Mouse (Mus musculus) heart, adult 2 months (tissue): ENCODE results near the gene Med29. TPM values are rescaled to one million over a fixed set of nuclear protein-coding genes. Genes with fewer than 3 reads are reported as not detected.

Experiments used
- DNase-seq, 2 experiments: peaks; one replicate each; pipeline ENCODE4 v3.0.0; 2021
- H3K27ac ChIP-seq: fragments of 200-600 bp; 2 replicates; pipeline ENCODE4 v1.8.1; 2022
- H3K27me3 ChIP-seq: fragments of 200-500 bp; 2 replicates; pipeline ENCODE4 v1.6.1; 2012; ENCODE audit warnings: mild to moderate bottlenecking, low read length, inconsistent platforms, mixed read lengths; ENCODE audit not compliant: control insufficient read depth, insufficient read depth
- H3K36me3 ChIP-seq: fragments of 200-500 bp; 2 replicates; pipeline ENCODE4 v1.6.1; 2012; ENCODE audit warnings: low read length, inconsistent platforms; ENCODE audit not compliant: control insufficient read depth, insufficient read depth
- H3K4me1 ChIP-seq: fragments of 200-500 bp; 2 replicates; pipeline ENCODE4 v1.6.1; 2011; ENCODE audit warnings: low read length; ENCODE audit not compliant: control insufficient read depth, insufficient read depth
- H3K4me3 ChIP-seq: fragments of 200-600 bp; 2 replicates; pipeline ENCODE4 v1.8.1; 2022
- H3K79me2 ChIP-seq: fragments of 200-500 bp; replicated peaks from 2 replicates; pipeline ENCODE4 v1.6.1; 2012; ENCODE audit warnings: mild to moderate bottlenecking, inconsistent platforms, low read length, moderate library complexity, mixed read lengths; ENCODE audit not compliant: control insufficient read depth, insufficient read depth
- H3K9ac ChIP-seq: fragments of 200-500 bp; 2 replicates; pipeline ENCODE4 v1.6.1; 2012; ENCODE audit warnings: low read depth, mild to moderate bottlenecking, control low read depth, inconsistent platforms, low read length, mixed read lengths
- CTCF ChIP-seq: fragments of 200-600 bp; IDR thresholded peaks from 2 replicates; pipeline ENCODE4 v1.8.1; 2022; ENCODE audit warnings: antibody characterized with exemption, mild to moderate bottlenecking, moderate library complexity
- EP300 ChIP-seq: fragments of 200-500 bp; IDR thresholded peaks from 2 replicates; pipeline ENCODE4 v1.6.1; 2011; ENCODE audit warnings: low read depth, low read length, control low read depth; ENCODE audit not compliant: insufficient read depth
- POLR2A ChIP-seq: fragments of 200-500 bp; IDR thresholded peaks from 2 replicates; pipeline ENCODE4 v1.6.1; 2011; ENCODE audit warnings: mild to moderate bottlenecking, low read depth, low read length, control low read depth; ENCODE audit not compliant: insufficient read depth
- WGBS: fragments of 180-500 bp; shearing (Covaris S2); methylation state at CpG from one replicate; pipeline ENCODE4 v1.1.7; 2018; 5-methylcytosine and 5-hydroxymethylcytosine counted together
- intact Hi-C: fragments of 180-260 bp; cut with DNase I; formaldehyde crosslinking; loops from one replicate; pipeline ENCODE4 v1.15.1; 2025
- polyA plus RNA-seq: library from polyadenylated mRNA; depleted of rRNA; stranded (reverse); fragments of >200 nt; gene quantifications from 2 replicates; pipeline ENCODE4 v1.2.3, GENCODE M21; 2012
- total RNA-seq, 2 experiments: library from RNA; stranded (reverse); gene quantifications; 2 replicates each; pipeline ENCODE4 v1.2.3; 2021

Med29 gene
- total and polyA plus RNA-seq, 3 experiments: 20.8 to 48.8 (median 21.5) TPM

DNA sequence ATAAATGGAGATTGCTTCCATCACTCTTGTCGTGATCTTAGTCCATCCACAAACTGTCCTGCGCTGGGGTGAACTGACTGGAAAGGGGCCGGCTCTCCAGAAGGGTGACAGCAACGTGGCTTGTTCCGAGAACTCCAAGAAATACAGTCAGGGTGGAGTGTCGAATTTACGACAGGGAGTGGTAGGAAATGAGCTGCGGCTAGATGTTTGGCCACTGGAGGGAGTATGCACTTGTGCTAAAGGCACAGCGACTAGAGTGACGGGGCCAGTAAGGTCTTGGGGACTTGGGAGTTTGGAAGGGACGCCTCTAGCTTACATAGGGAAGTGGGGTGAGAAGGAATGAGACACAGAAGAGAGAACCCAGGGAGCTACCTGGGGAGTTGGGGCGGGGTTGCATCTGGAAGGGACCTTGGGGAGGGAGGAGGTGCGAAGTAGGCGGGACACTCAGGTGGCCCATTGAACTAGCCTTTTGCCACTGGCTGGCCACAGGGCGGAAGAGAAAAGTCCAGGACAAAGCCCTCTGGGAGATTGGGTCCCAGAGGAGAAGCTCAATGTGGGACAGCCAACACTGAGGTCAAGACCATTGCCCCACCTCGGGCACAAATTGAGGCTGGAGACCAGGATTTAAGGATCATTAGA is 44.5 kb upstream of the Med29 start, which contains the start of gene Gmfg:
Gmfg (plus strand) TSS at position 516 of the 639 bp plus-strand sequence.
- peak; percentile 51 for TF ChIP-seq CTCF
- no peak; the same call in none of the 2 replicates for TF ChIP-seq POLR2A

GRCm38 (mm10) chr7:28436271-28436904 is 43.9 kb upstream of the Med29 start:
- Histone ChIP-seq H3K27ac (peak overlapping the region; percentile 78), H3K79me2 (peaks cover 6% of the 10 kb centered on the region), H3K9ac (peak overlapping the region; percentile 83), H3K36me3 (peaks cover 31% of the 10 kb centered on the region), H3K4me3 (peak overlapping the region; percentile 66), H3K4me1 (peaks cover 2% of the 10 kb centered on the region), H3K27me3 (no peaks in the 10 kb centered on the region)
- intact Hi-C loops: no loop called here
- WGBS: under 1% methylated on average over 64 of the region's 64 CpGs
- peak; percentile 100 for DNase-seq
- TF ChIP-seq POLR2A (peak; percentile 63), EP300 (peak; percentile 49), CTCF (peak; percentile 78)

More for the DNA sequence above, 44.5 kb upstream of the Med29 start, which contains the start of gene Gmfg:
- DNase-seq: peak in 1 of 2 experiments; percentile 87
- Histone ChIP-seq H3K9ac (peak within 1 kb of the TSS; percentile 71), H3K4me3 (peak within 1 kb of the TSS; percentile 66), H3K27ac (peak within 1 kb of the TSS; percentile 78), H3K79me2 (peaks cover 6% of the 10 kb centered on the region), H3K4me1 (peaks cover 2% of the 10 kb centered on the region), H3K36me3 (peaks cover 24% of the 10 kb centered on the region), H3K27me3 (no peaks in the 10 kb centered on the region)
- 4% methylated on average over 16 of the region's 16 CpGs for WGBS
- intact Hi-C loops: no loop called here

- Histone ChIP-seq H3K36me3 (peaks cover 37% of the 10 kb centered on the region), H3K4me3 (peak overlapping the region; percentile 61), H3K4me1 (peaks cover 3% of the 10 kb centered on the region), H3K9ac (peak overlapping the region; percentile 83), H3K27me3 (no peaks in the 10 kb centered on the region), H3K27ac (peak overlapping the region; percentile 70), H3K79me2 (peaks cover 6% of the 10 kb centered on the region)
- WGBS: 8% methylated on average over 68 of the region's 70 CpGs
- peak in 1 of 2 experiments; percentile 56 for DNase-seq
- TF ChIP-seq POLR2A (no peak), EP300 (no peak), CTCF (no peak)
- intact Hi-C loops: loop anchor here (2.0 kb wide), 1 partner anchor 41 kb away; no protein-coding TSS in a partner anchor
Observed at GRCm38 (mm10) chr7:28435660-28436259, 43.3 kb upstream of the Med29 start.

GRCm38 (mm10) chr7:28432252-28432651 is 39.7 kb upstream of the Med29 start:
- no peak for DNase-seq
- Histone ChIP-seq H3K4me1 (peaks cover 5% of the 10 kb centered on the region), H3K79me2 (peaks cover 8% of the 10 kb centered on the region), H3K9ac (no peak overlapping the region), H3K36me3 (peaks cover 49% of the 10 kb centered on the region), H3K27ac (peak overlapping the region; percentile 67), H3K27me3 (no peaks in the 10 kb centered on the region), H3K4me3 (no peak overlapping the region)
- intact Hi-C loops: no loop called here
- TF ChIP-seq POLR2A (no peak), EP300 (no peak), CTCF (no peak)
- WGBS: 65% methylated on average over 2 of the region's 2 CpGs

DNA sequence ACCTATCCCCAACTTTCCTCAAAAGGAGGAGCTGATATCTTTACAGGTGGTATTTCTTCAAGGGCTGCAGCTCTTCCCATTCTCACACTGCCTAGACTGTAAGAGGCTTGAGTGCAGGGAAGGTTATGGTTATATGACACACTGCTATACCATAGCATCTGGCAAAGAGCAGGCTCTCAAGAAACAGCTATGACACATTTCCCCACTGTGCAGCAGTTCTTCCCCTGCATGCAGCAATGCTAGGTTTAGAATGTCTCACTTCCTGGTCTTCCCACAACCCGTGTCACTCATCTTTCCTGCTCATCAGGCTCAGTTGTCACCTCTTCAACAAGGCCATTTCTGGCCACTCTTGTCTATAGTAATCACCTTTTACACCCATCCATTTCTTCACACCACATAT is 38.0 kb upstream of the Med29 start:
- 11% methylated on average over 1 of the region's 1 CpGs for WGBS
- no peaks in the 10 kb centered on the region for H3K27me3 ChIP-seq
- TF ChIP-seq EP300: no peak
- TF ChIP-seq CTCF: no peak
- no peak for TF ChIP-seq POLR2A
- no peak overlapping the region for H3K27ac ChIP-seq
- peaks cover 54% of the 10 kb centered on the region for H3K36me3 ChIP-seq
- peaks cover 10% of the 10 kb centered on the region for H3K4me1 ChIP-seq
- intact Hi-C loops: no loop called here
- no peak overlapping the region for H3K9ac ChIP-seq
- H3K79me2 ChIP-seq: peaks cover 7% of the 10 kb centered on the region
- DNase-seq: no peak
- no peak overlapping the region for H3K4me3 ChIP-seq

GRCm38 (mm10) chr7:28427738-28428137 is 35.2 kb upstream of the Med29 start:
- Histone ChIP-seq H3K36me3 (peaks cover 37% of the 10 kb centered on the region), H3K9ac (no peak overlapping the region), H3K27ac (peak overlapping the region; percentile 27)

More at GRCm38 (mm10) chr7:28427738-28428137, 35.2 kb upstream of the Med29 start:
- Histone ChIP-seq H3K27me3 (no peaks in the 10 kb centered on the region), H3K4me3 (no peak overlapping the region), H3K4me1 (peaks cover 8% of the 10 kb centered on the region), H3K79me2 (peaks cover 5% of the 10 kb centered on the region)
- no peak for DNase-seq
- intact Hi-C loops: no loop called here
- no peak for TF ChIP-seq POLR2A
- TF ChIP-seq EP300: no peak
- no peak for TF ChIP-seq CTCF
